Mouse (Mus musculus): ENCODE measurements around the gene Klhl10. TPM values are rescaled to one million over a fixed set of nuclear protein-coding genes. Genes with fewer than 3 reads are reported as not detected.

Klhl10 gene
- total and polyA plus RNA-seq, 3 experiments, result 0.98 to 2.2 TPM; not detected in 1

- no peaks in the 10 kb centered on the region for H3K27me3 ChIP-seq (ENCODE audit: insufficient read depth, low read length)
- no peak for ATAC-seq (ENCODE audit: extremely low read depth, insufficient number of reproducible peaks, low FRiP score, poor library complexity, severe bottlenecking)
- peaks cover 8% of the 10 kb centered on the region; the same call in 1 of the 2 replicates for H3K4me1 ChIP-seq (ENCODE audit: insufficient read depth, low read depth, low read length)
- no peak for DNase-seq (ENCODE audit: low spot score)
- H3K36me3 ChIP-seq (replicated peaks), result peaks cover 90% of the 10 kb centered on the region
- no peaks in the 10 kb centered on the region for H3K9me3 ChIP-seq (replicated peaks)
- TF ChIP-seq GATA1 (IDR thresholded peaks at IDR 0.05; ENCODE audit: borderline replicate concordance, low read length), result no peak
- no peak for TF ChIP-seq TAL1 (conservative IDR thresholded peaks at IDR 0.05; ENCODE audit: low read depth, low read length)
- TF ChIP-seq GATA2 (IDR thresholded peaks at IDR 0.05; ENCODE audit: borderline replicate concordance, low read depth, low read length), result no peak
- TF ChIP-seq POLR2AphosphoS5 (IDR thresholded peaks at IDR 0.05; ENCODE audit: insufficient replicate concordance, low read depth, low read length), result no peak
- no peak for TF ChIP-seq CTCF (IDR thresholded peaks at IDR 0.05; ENCODE audit: low read depth, low read length)
- no peak overlapping the region for H3K4me3 ChIP-seq (ENCODE audit: low read depth, low read length)
These were observed 37.4 kb downstream of the Klhl10 start for GRCm38 (mm10) chr11:100479152-100479551.

- Histone ChIP-seq H3K9me3 (replicated peaks) (no peaks in the 10 kb centered on the region), H3K36me3 (replicated peaks) (peaks cover 98% of the 10 kb centered on the region), H3K4me1 (ENCODE audit: insufficient read depth, low read depth, low read length) (no peaks in the 10 kb centered on the region; the same call in 1 of the 2 replicates), H3K4me3 (ENCODE audit: low read depth, low read length) (no peak overlapping the region), H3K27me3 (ENCODE audit: insufficient read depth, low read length) (no peaks in the 10 kb centered on the region)
- DNase-seq (ENCODE audit: low spot score) (no peak), ATAC-seq (ENCODE audit: extremely low read depth, insufficient number of reproducible peaks, low FRiP score, poor library complexity, severe bottlenecking) (no peak)
- TF ChIP-seq TAL1 (conservative IDR thresholded peaks at IDR 0.05; ENCODE audit: low read depth, low read length) (no peak), POLR2AphosphoS5 (IDR thresholded peaks at IDR 0.05; ENCODE audit: insufficient replicate concordance, low read depth, low read length) (no peak)
These were observed 42.7 kb downstream of the Klhl10 start for GRCm38 (mm10) chr11:100484461-100484860.

DNA sequence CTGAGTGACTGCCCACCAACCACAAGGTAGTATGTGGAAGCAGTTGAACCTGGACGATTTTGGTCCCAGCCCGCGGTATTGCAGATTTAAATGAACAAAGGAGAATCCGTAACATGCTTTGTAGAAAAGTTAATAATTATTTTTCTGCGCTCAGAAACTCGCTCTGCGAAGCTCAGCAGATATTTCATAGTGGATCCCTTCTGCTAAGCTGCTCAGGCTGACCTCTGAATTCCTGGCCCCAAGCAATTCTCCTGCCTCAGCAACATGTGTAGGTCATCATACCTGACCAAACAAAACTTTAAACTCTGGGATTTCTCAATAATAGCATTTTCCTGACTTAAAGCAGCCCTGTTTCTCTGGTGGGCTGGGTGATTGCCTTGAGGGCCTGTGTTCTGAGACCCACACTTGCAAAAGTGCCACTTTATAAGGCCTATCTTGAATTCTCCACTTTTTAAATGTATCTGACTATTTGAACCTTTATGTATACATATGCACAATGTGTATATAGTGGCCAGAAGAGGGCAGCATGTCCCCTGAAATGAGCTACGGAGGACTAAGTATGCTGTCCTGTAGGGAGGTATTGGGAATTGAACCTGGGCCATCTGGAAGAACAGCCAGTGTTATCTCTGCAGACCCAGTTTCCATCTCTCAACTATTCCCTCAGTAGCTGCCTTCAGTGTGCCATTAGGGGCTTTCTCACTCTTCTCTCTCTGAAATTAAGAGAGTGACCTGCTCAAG, 44.3 kb downstream of the Klhl10 start:
- H3K27me3 ChIP-seq (ENCODE audit: insufficient read depth, low read length), result no peaks in the 10 kb centered on the region
- no peak for TF ChIP-seq GATA2 (IDR thresholded peaks at IDR 0.05; ENCODE audit: borderline replicate concordance, low read depth, low read length)
- no peak for TF ChIP-seq POLR2AphosphoS5 (IDR thresholded peaks at IDR 0.05; ENCODE audit: insufficient replicate concordance, low read depth, low read length)
- TF ChIP-seq GATA1 (IDR thresholded peaks at IDR 0.05; ENCODE audit: borderline replicate concordance, low read length), result no peak
- TF ChIP-seq CTCF (IDR thresholded peaks at IDR 0.05; ENCODE audit: low read depth, low read length), result no peak
- TF ChIP-seq TAL1 (conservative IDR thresholded peaks at IDR 0.05; ENCODE audit: low read depth, low read length), result no peak
- H3K4me3 ChIP-seq (ENCODE audit: low read depth, low read length), result no peak overlapping the region
- H3K9me3 ChIP-seq (replicated peaks), result no peaks in the 10 kb centered on the region
- DNase-seq (ENCODE audit: low spot score) (no peak), ATAC-seq (ENCODE audit: extremely low read depth, insufficient number of reproducible peaks, low FRiP score, poor library complexity, severe bottlenecking) (peak; percentile 28)
- no peaks in the 10 kb centered on the region for H3K4me1 ChIP-seq (ENCODE audit: insufficient read depth, low read depth, low read length)
- peaks cover 98% of the 10 kb centered on the region for H3K36me3 ChIP-seq (replicated peaks)

DNA sequence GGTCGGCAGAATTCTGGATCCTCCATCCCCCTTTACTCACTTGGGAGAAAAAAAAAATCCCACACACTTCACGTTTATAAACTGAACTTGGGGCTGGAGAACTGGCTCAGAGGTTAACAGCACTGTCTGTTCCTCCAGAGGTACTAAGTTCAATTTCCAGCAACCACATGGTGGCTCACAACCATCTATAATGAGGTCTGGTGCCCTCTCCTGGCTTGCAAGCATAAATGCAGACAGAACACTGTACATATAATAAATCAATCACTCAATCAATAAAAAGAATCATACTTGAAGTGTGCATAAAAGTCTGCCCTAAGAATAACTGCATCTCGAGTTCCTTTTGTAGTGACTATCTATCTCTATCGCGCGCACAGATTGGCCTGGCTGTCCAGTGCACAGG, 49.2 kb downstream of the Klhl10 start:
- DNase-seq (ENCODE audit: low spot score) (no peak), ATAC-seq (ENCODE audit: extremely low read depth, insufficient number of reproducible peaks, low FRiP score, poor library complexity, severe bottlenecking) (no peak)
- TF ChIP-seq CTCF (IDR thresholded peaks at IDR 0.05; ENCODE audit: low read depth, low read length) (no peak), GATA2 (IDR thresholded peaks at IDR 0.05; ENCODE audit: borderline replicate concordance, low read depth, low read length) (no peak), POLR2AphosphoS5 (IDR thresholded peaks at IDR 0.05; ENCODE audit: insufficient replicate concordance, low read depth, low read length) (no peak), TAL1 (conservative IDR thresholded peaks at IDR 0.05; ENCODE audit: low read depth, low read length) (no peak), GATA1 (IDR thresholded peaks at IDR 0.05; ENCODE audit: borderline replicate concordance, low read length) (no peak)
- Histone ChIP-seq H3K27me3 (ENCODE audit: insufficient read depth, low read length) (no peaks in the 10 kb centered on the region), H3K9me3 (replicated peaks) (no peaks in the 10 kb centered on the region), H3K36me3 (replicated peaks) (peaks cover 95% of the 10 kb centered on the region), H3K4me3 (ENCODE audit: low read depth, low read length) (no peak overlapping the region), H3K4me1 (ENCODE audit: insufficient read depth, low read depth, low read length) (no peaks in the 10 kb centered on the region)

GRCm38 (mm10) chr11:100493771-100494170, 52.1 kb downstream of the Klhl10 start:
- Histone ChIP-seq H3K4me1 (ENCODE audit: insufficient read depth, low read depth, low read length) (no peaks in the 10 kb centered on the region; the same call in 1 of the 2 replicates), H3K9me3 (replicated peaks) (no peaks in the 10 kb centered on the region), H3K4me3 (ENCODE audit: low read depth, low read length) (no peak overlapping the region), H3K36me3 (replicated peaks) (peaks cover 97% of the 10 kb centered on the region), H3K27me3 (ENCODE audit: insufficient read depth, low read length) (no peaks in the 10 kb centered on the region)
- DNase-seq (ENCODE audit: low spot score), result no peak
- no peak for ATAC-seq (ENCODE audit: extremely low read depth, insufficient number of reproducible peaks, low FRiP score, poor library complexity, severe bottlenecking)
- TF ChIP-seq POLR2AphosphoS5 (IDR thresholded peaks at IDR 0.05; ENCODE audit: insufficient replicate concordance, low read depth, low read length), result no peak
- no peak for TF ChIP-seq GATA2 (IDR thresholded peaks at IDR 0.05; ENCODE audit: borderline replicate concordance, low read depth, low read length)
- TF ChIP-seq TAL1 (conservative IDR thresholded peaks at IDR 0.05; ENCODE audit: low read depth, low read length), result no peak
- no peak for TF ChIP-seq CTCF (IDR thresholded peaks at IDR 0.05; ENCODE audit: low read depth, low read length)
- TF ChIP-seq GATA1 (IDR thresholded peaks at IDR 0.05; ENCODE audit: borderline replicate concordance, low read length), result no peak

DNA sequence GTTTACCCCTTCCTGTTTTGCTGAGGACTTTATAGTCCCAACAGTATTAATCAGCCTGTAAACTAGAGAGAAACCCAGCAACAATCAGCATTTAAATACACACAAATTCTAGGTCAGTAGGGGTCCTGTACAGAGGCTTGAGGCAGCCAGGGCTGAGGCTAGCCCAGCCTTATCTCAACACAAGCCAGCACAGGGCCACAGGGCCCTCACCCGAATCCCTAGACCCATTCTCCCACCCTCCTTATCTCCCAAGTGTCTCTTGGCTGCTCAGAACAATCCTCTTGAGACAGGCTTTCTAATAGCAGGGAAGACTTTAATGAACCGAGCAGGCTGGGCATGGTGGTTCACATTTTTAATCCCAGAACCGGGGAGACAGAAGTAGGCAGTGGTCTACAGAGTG, 58.5 kb downstream of the Klhl10 start:
- peaks cover 17% of the 10 kb centered on the region for H3K4me1 ChIP-seq (ENCODE audit: insufficient read depth, low read depth, low read length)
- H3K9me3 ChIP-seq (replicated peaks), result no peaks in the 10 kb centered on the region
- TF ChIP-seq POLR2AphosphoS5 (IDR thresholded peaks at IDR 0.05; ENCODE audit: insufficient replicate concordance, low read depth, low read length), result no peak
- no peak for TF ChIP-seq GATA2 (IDR thresholded peaks at IDR 0.05; ENCODE audit: borderline replicate concordance, low read depth, low read length)
- TF ChIP-seq GATA1 (IDR thresholded peaks at IDR 0.05; ENCODE audit: borderline replicate concordance, low read length), result no peak
- TF ChIP-seq TAL1 (conservative IDR thresholded peaks at IDR 0.05; ENCODE audit: low read depth, low read length), result no peak
- no peak for TF ChIP-seq CTCF (IDR thresholded peaks at IDR 0.05; ENCODE audit: low read depth, low read length)
- no peak overlapping the region for H3K4me3 ChIP-seq (ENCODE audit: low read depth, low read length)
- H3K36me3 ChIP-seq (replicated peaks), result peaks cover 100% of the 10 kb centered on the region
- DNase-seq (ENCODE audit: low spot score) (no peak), ATAC-seq (ENCODE audit: extremely low read depth, insufficient number of reproducible peaks, low FRiP score, poor library complexity, severe bottlenecking) (no peak)
- H3K27me3 ChIP-seq (ENCODE audit: insufficient read depth, low read length), result no peaks in the 10 kb centered on the region
